Mouse (Mus musculus): ENCODE data around the gene Dppa3. TPM values are rescaled to one million over a fixed set of nuclear protein-coding genes. Genes with fewer than 3 reads are reported as not detected.

Gene Dppa3
- total and polyA plus RNA-seq, 3 experiments: not detected

DNA sequence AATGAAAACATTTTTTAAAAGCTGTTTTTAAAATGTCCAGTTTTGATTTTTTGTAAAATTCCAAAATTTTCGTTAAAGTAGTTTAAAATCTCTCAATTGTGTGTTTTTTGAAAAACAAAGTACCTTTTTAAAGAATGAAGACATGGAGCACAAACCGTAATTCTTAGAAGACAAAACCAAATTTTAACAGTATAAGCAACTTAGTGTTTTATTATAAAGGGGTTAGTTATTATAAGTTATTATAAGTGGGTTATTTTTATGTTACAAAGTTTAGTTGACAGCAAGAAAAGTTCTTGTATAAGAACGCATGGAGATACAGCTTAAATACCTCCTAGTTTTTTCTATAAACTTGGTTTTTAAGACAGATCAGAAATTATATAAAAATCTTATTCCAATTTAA lies 24.6 kb upstream of the Dppa3 start:
- peaks cover 22% of the 10 kb centered on the region for H3K36me3 ChIP-seq (replicated peaks)
- no peaks in the 10 kb centered on the region for H3K27me3 ChIP-seq (ENCODE audit: insufficient read depth, low read length)
- no peaks in the 10 kb centered on the region for H3K9me3 ChIP-seq (replicated peaks)
- TF ChIP-seq GATA1 (IDR thresholded peaks at IDR 0.05; ENCODE audit: borderline replicate concordance, low read length) (no peak), GATA2 (IDR thresholded peaks at IDR 0.05; ENCODE audit: borderline replicate concordance, low read depth, low read length) (no peak), POLR2AphosphoS5 (IDR thresholded peaks at IDR 0.05; ENCODE audit: insufficient replicate concordance, low read depth, low read length) (no peak), TAL1 (conservative IDR thresholded peaks at IDR 0.05; ENCODE audit: low read depth, low read length) (no peak), CTCF (IDR thresholded peaks at IDR 0.05; ENCODE audit: low read depth, low read length) (no peak)
- no peak for DNase-seq (ENCODE audit: low spot score)
- peaks cover 26% of the 10 kb centered on the region for H3K4me1 ChIP-seq (ENCODE audit: insufficient read depth, low read depth, low read length)
- H3K4me3 ChIP-seq (ENCODE audit: low read depth, low read length): peak overlapping the region; percentile 71; the same call in 1 of the 2 replicates
- no peak for ATAC-seq (ENCODE audit: extremely low read depth, insufficient number of reproducible peaks, low FRiP score, poor library complexity, severe bottlenecking)

DNA sequence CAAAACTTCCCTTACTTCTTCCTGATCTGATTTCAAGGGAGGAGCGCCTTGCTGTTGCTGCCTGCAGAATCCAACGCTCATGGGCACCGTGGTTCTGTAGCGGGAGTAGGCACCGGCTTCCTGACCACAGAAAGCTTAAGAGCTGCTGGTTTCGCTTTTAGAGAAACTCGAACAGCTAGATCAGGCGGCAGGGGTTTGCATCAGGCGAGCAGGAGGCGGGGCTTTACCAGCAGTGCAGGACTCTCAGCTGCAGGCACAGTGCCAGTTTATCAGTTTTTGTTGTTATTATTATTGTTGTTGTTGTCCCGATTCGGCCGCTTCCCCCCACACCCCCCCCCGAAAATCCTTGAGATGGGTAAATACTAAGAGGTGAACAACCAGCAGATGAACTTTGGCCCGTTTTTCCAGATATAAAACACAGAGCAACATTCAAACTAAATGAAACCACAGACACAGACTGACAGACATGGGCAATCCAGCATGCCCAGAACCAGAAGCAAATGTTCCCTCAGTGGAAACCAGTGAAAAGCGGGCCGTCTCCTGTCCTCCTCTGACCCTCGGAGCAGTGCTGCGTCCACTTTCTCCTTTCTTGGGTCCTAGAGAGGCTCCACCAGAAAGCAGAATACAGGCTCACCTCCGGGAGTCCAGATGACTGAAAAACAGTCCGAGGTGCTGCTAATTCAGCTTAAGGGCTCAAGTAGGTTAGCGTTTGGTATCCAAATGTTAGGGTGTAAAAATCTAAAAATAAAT lies 23.8 kb upstream of the Dppa3 start, which contains the start of gene Apobec1:
Apobec1 (minus strand) TSS at position 203 of the 750 bp plus-strand sequence.
- Histone ChIP-seq H3K36me3 (replicated peaks) (peaks cover 18% of the 10 kb centered on the region), H3K4me3 (ENCODE audit: low read depth, low read length) (peak within 1 kb of the TSS; percentile 71), H3K27me3 (ENCODE audit: insufficient read depth, low read length) (no peaks in the 10 kb centered on the region), H3K4me1 (ENCODE audit: insufficient read depth, low read depth, low read length) (peaks cover 26% of the 10 kb centered on the region), H3K9me3 (replicated peaks) (no peaks in the 10 kb centered on the region)
- TF ChIP-seq POLR2AphosphoS5 (IDR thresholded peaks at IDR 0.05; ENCODE audit: insufficient replicate concordance, low read depth, low read length) (no peak), TAL1 (conservative IDR thresholded peaks at IDR 0.05; ENCODE audit: low read depth, low read length) (no peak), CTCF (IDR thresholded peaks at IDR 0.05; ENCODE audit: low read depth, low read length) (no peak), GATA2 (IDR thresholded peaks at IDR 0.05; ENCODE audit: borderline replicate concordance, low read depth, low read length) (no peak), GATA1 (IDR thresholded peaks at IDR 0.05; ENCODE audit: borderline replicate concordance, low read length) (no peak)
- ATAC-seq (ENCODE audit: extremely low read depth, insufficient number of reproducible peaks, low FRiP score, poor library complexity, severe bottlenecking) (peak; percentile 92), DNase-seq (ENCODE audit: low spot score) (peak; percentile 53)

DNA sequence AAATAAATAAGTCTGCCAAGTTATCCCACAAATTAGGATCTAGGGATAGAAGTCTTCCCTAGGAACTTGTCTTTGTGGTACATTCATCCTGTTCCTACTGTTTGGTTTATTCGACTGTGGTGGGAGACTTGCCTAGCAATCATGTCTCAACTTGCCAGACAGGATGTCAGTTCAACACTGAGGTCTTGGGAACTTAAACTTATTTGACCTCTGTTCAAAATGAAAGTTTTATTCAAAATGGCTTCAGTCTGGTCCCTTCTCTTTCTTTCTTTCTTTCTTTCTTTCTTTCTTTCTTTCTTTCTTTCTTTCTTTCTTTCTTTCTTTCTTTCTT lies 23.3 kb upstream of the Dppa3 start:
- ATAC-seq (ENCODE audit: extremely low read depth, insufficient number of reproducible peaks, low FRiP score, poor library complexity, severe bottlenecking) (no peak), DNase-seq (ENCODE audit: low spot score) (no peak)
- peak overlapping the region; percentile 71; the same call in 1 of the 2 replicates for H3K4me3 ChIP-seq (ENCODE audit: low read depth, low read length)

DNA sequence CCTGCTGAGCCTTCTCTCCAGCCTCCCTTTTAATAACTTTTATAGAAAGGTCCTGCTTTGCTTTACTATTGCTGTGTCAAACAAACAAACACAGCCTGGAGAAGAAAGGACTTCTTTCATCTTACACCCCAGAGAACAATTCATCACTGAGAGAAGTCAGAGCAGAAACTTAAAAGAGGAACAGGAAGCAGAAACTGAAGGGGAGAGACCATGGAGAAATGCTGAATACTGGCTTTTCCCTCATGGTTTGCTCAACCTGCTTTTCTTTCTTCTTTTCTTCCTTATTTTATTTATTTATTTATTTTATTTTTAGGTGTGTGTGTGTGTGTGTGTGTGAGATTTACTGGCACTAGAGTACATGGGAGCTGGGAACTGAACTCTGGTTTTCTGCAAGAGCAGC lies 21.9 kb upstream of the Dppa3 start:
- Histone ChIP-seq H3K4me3 (ENCODE audit: low read depth, low read length) (no peak overlapping the region), H3K4me1 (ENCODE audit: insufficient read depth, low read depth, low read length) (peaks cover 26% of the 10 kb centered on the region), H3K36me3 (replicated peaks) (peaks cover 2% of the 10 kb centered on the region), H3K27me3 (ENCODE audit: insufficient read depth, low read length) (no peaks in the 10 kb centered on the region), H3K9me3 (replicated peaks) (no peaks in the 10 kb centered on the region)
- no peak for DNase-seq (ENCODE audit: low spot score)
- TF ChIP-seq GATA2 (IDR thresholded peaks at IDR 0.05; ENCODE audit: borderline replicate concordance, low read depth, low read length): no peak
- no peak for TF ChIP-seq TAL1 (conservative IDR thresholded peaks at IDR 0.05; ENCODE audit: low read depth, low read length)
- TF ChIP-seq GATA1 (IDR thresholded peaks at IDR 0.05; ENCODE audit: borderline replicate concordance, low read length): no peak
- TF ChIP-seq CTCF (IDR thresholded peaks at IDR 0.05; ENCODE audit: low read depth, low read length): no peak
- no peak for TF ChIP-seq POLR2AphosphoS5 (IDR thresholded peaks at IDR 0.05; ENCODE audit: insufficient replicate concordance, low read depth, low read length)
- no peak for ATAC-seq (ENCODE audit: extremely low read depth, insufficient number of reproducible peaks, low FRiP score, poor library complexity, severe bottlenecking)

More for the DNA sequence above, 23.3 kb upstream of the Dppa3 start:
- no peaks in the 10 kb centered on the region for H3K27me3 ChIP-seq (ENCODE audit: insufficient read depth, low read length)
- TF ChIP-seq POLR2AphosphoS5 (IDR thresholded peaks at IDR 0.05; ENCODE audit: insufficient replicate concordance, low read depth, low read length): no peak
- no peak for TF ChIP-seq TAL1 (conservative IDR thresholded peaks at IDR 0.05; ENCODE audit: low read depth, low read length)
- TF ChIP-seq GATA1 (IDR thresholded peaks at IDR 0.05; ENCODE audit: borderline replicate concordance, low read length): no peak
- TF ChIP-seq GATA2 (IDR thresholded peaks at IDR 0.05; ENCODE audit: borderline replicate concordance, low read depth, low read length): no peak
- TF ChIP-seq CTCF (IDR thresholded peaks at IDR 0.05; ENCODE audit: low read depth, low read length): no peak
- H3K36me3 ChIP-seq (replicated peaks): peaks cover 14% of the 10 kb centered on the region
- H3K9me3 ChIP-seq (replicated peaks): no peaks in the 10 kb centered on the region
- peaks cover 26% of the 10 kb centered on the region for H3K4me1 ChIP-seq (ENCODE audit: insufficient read depth, low read depth, low read length)

DNA sequence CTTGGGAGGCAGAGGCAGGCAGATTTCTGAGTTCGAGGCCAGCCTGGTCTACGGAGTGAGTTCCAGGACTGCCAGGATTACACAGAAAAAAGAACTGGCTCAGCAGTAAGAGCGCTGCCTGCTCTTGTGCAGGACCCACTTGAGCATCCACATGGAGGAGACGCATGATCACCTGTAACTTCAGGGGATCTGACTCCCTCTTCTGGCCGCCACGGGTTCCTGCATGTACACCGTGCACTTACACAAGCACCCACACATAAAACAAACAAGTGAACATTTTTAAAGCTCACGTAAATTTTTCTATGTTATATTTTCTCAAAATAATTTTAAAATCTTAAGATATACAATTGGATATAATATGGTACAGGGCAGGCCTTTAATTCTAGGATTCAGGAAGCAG lies 20.7 kb upstream of the Dppa3 start:
- no peaks in the 10 kb centered on the region for H3K36me3 ChIP-seq (replicated peaks)
- peaks cover 22% of the 10 kb centered on the region for H3K4me1 ChIP-seq (ENCODE audit: insufficient read depth, low read depth, low read length)
- H3K27me3 ChIP-seq (ENCODE audit: insufficient read depth, low read length): peaks cover 3% of the 10 kb centered on the region; the same call in 1 of the 2 replicates
- DNase-seq (ENCODE audit: low spot score) (no peak), ATAC-seq (ENCODE audit: extremely low read depth, insufficient number of reproducible peaks, low FRiP score, poor library complexity, severe bottlenecking) (no peak)
- no peak for TF ChIP-seq TAL1 (conservative IDR thresholded peaks at IDR 0.05; ENCODE audit: low read depth, low read length)
- TF ChIP-seq POLR2AphosphoS5 (IDR thresholded peaks at IDR 0.05; ENCODE audit: insufficient replicate concordance, low read depth, low read length): no peak
- TF ChIP-seq CTCF (IDR thresholded peaks at IDR 0.05; ENCODE audit: low read depth, low read length): 0 out of 2 replicates have a peak, but pooled peaks have one; percentile 26
- no peak for TF ChIP-seq GATA2 (IDR thresholded peaks at IDR 0.05; ENCODE audit: borderline replicate concordance, low read depth, low read length)
- TF ChIP-seq GATA1 (IDR thresholded peaks at IDR 0.05; ENCODE audit: borderline replicate concordance, low read length): no peak
- H3K4me3 ChIP-seq (ENCODE audit: low read depth, low read length): no peak overlapping the region
- H3K9me3 ChIP-seq (replicated peaks): no peaks in the 10 kb centered on the region

DNA sequence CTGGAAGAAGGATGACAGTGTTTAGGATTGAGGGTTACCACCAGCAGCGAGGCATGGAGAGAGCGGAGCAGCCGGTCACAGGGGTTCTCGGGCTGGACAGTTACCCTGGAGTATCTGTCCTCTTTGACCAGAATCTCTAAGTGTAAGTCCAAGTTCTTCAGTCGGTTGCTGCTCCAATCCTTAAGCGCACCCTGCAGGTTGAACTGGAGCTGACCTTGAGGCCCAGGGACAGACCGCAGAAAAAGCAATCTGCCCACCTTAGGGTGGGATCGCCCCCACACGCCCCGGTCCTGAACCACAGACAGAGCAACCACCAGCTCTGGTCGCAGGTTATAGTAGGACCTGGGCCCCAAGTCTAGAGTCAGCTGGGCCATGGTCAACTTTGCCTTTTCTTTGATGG lies 19.5 kb upstream of the Dppa3 start:
- TF ChIP-seq CTCF (IDR thresholded peaks at IDR 0.05; ENCODE audit: low read depth, low read length) (no peak), POLR2AphosphoS5 (IDR thresholded peaks at IDR 0.05; ENCODE audit: insufficient replicate concordance, low read depth, low read length) (no peak), TAL1 (conservative IDR thresholded peaks at IDR 0.05; ENCODE audit: low read depth, low read length) (no peak), GATA2 (IDR thresholded peaks at IDR 0.05; ENCODE audit: borderline replicate concordance, low read depth, low read length) (no peak), GATA1 (IDR thresholded peaks at IDR 0.05; ENCODE audit: borderline replicate concordance, low read length) (no peak)
- Histone ChIP-seq H3K4me1 (ENCODE audit: insufficient read depth, low read depth, low read length) (peaks cover 19% of the 10 kb centered on the region), H3K36me3 (replicated peaks) (no peaks in the 10 kb centered on the region), H3K27me3 (ENCODE audit: insufficient read depth, low read length) (peaks cover 3% of the 10 kb centered on the region; the same call in 1 of the 2 replicates), H3K4me3 (ENCODE audit: low read depth, low read length) (no peak overlapping the region), H3K9me3 (replicated peaks) (no peaks in the 10 kb centered on the region)
- DNase-seq (ENCODE audit: low spot score) (no peak), ATAC-seq (ENCODE audit: extremely low read depth, insufficient number of reproducible peaks, low FRiP score, poor library complexity, severe bottlenecking) (no peak)
